Mouse (Mus musculus) testis, adult 2 months (tissue): ENCODE data around the gene Tuba1a. TPM values are rescaled to one million over a fixed set of nuclear protein-coding genes. Genes with fewer than 3 reads are reported as not detected.

ENCODE experiments used
- H3K27ac ChIP-seq: fragments of 200-500 bp; 2 replicates; pipeline ENCODE4 v1.5.1; 2012; ENCODE audit warnings: low read depth, low read length; ENCODE audit not compliant: control insufficient read depth, insufficient read depth
- H3K27me3 ChIP-seq: fragments of 200-500 bp; 2 replicates; pipeline ENCODE4 v1.6.1; 2012; ENCODE audit warnings: mild to moderate bottlenecking, low read length, moderate library complexity; ENCODE audit not compliant: control insufficient read depth, insufficient read depth
- H3K36me3 ChIP-seq: fragments of 200-500 bp; 2 replicates; pipeline ENCODE4 v1.6.1; 2012; ENCODE audit warnings: mild to moderate bottlenecking, low read length; ENCODE audit not compliant: control insufficient read depth, insufficient read depth
- H3K4me1 ChIP-seq: fragments of 200-500 bp; 2 replicates; pipeline ENCODE4 v1.6.1; 2012; ENCODE audit warnings: low read length; ENCODE audit not compliant: control insufficient read depth, insufficient read depth
- H3K4me3 ChIP-seq: fragments of 200-500 bp; 2 replicates; pipeline ENCODE4 v1.5.1; 2012; ENCODE audit warnings: low read depth, mild to moderate bottlenecking, low read length, moderate library complexity, mixed read lengths; ENCODE audit not compliant: control insufficient read depth
- CTCF ChIP-seq: fragments of 200-500 bp; IDR thresholded peaks from 2 replicates; pipeline ENCODE4 v1.5.1; 2012; ENCODE audit warnings: low read depth, mild to moderate bottlenecking, inconsistent platforms, low read length, moderate library complexity; ENCODE audit not compliant: control insufficient read depth, insufficient read depth, insufficient replicate concordance
- POLR2A ChIP-seq: fragments of 200-500 bp; IDR thresholded peaks from 2 replicates; pipeline ENCODE4 v1.6.1; 2012; ENCODE audit warnings: low read depth, mild to moderate bottlenecking, inconsistent platforms, low read length, moderate library complexity; ENCODE audit not compliant: control insufficient read depth
- polyA plus RNA-seq: library from polyadenylated mRNA; depleted of rRNA; stranded (reverse); fragments of >200 nt; gene quantifications from 2 replicates; pipeline ENCODE4 v1.2.3, GENCODE M21; 2012

Gene Tuba1a
- polyA plus RNA-seq, 1 experiment, result 93.1 TPM

GRCm38 (mm10) chr15:98989701-98990430, 36.4 kb upstream of the Tuba1a start:
- no peak overlapping the region for H3K4me3 ChIP-seq
- H3K27ac ChIP-seq, result no peak overlapping the region; the same call in 1 of the 2 replicates
- no peaks in the 10 kb centered on the region for H3K36me3 ChIP-seq
- H3K4me1 ChIP-seq, result peaks cover 31% of the 10 kb centered on the region
- TF ChIP-seq POLR2A (no peak), CTCF (no peak)
- H3K27me3 ChIP-seq, result no peaks in the 10 kb centered on the region

- Histone ChIP-seq H3K4me3 (no peak overlapping the region), H3K27me3 (no peaks in the 10 kb centered on the region), H3K36me3 (no peaks in the 10 kb centered on the region), H3K4me1 (peaks cover 34% of the 10 kb centered on the region), H3K27ac (peak overlapping the region; percentile 80)
- TF ChIP-seq POLR2A (no peak), CTCF (no peak)
These were observed 35.3 kb upstream of the Tuba1a start for GRCm38 (mm10) chr15:98988787-98989186.

GRCm38 (mm10) chr15:98987661-98988181, 34.2 kb upstream of the Tuba1a start:
- no peaks in the 10 kb centered on the region for H3K36me3 ChIP-seq
- TF ChIP-seq CTCF (no peak), POLR2A (no peak)
- H3K27me3 ChIP-seq, result no peaks in the 10 kb centered on the region
- no peak overlapping the region for H3K4me3 ChIP-seq
- peak overlapping the region; percentile 80 for H3K27ac ChIP-seq
- peaks cover 27% of the 10 kb centered on the region for H3K4me1 ChIP-seq

- Histone ChIP-seq H3K4me1 (peaks cover 24% of the 10 kb centered on the region), H3K4me3 (0 out of 2 replicates have a peak overlapping the region, but pooled peaks have one; percentile 25)
- TF ChIP-seq CTCF, result no peak
- no peak for TF ChIP-seq POLR2A
These were observed 33.7 kb upstream of the Tuba1a start for GRCm38 (mm10) chr15:98987077-98987630.

GRCm38 (mm10) chr15:98985982-98986715, 32.6 kb upstream of the Tuba1a start:
- peak overlapping the region; percentile 99 for H3K27ac ChIP-seq

More at GRCm38 (mm10) chr15:98987077-98987630, 33.7 kb upstream of the Tuba1a start:
- Histone ChIP-seq H3K27ac (peak overlapping the region; percentile 80), H3K27me3 (no peaks in the 10 kb centered on the region), H3K36me3 (no peaks in the 10 kb centered on the region)

GRCm38 (mm10) chr15:98985240-98985981, 31.9 kb upstream of the Tuba1a start:
- peaks cover 12% of the 10 kb centered on the region for H3K4me1 ChIP-seq

More at GRCm38 (mm10) chr15:98985982-98986715, 32.6 kb upstream of the Tuba1a start:
- Histone ChIP-seq H3K36me3 (no peaks in the 10 kb centered on the region), H3K4me3 (peak overlapping the region; percentile 90), H3K4me1 (peaks cover 16% of the 10 kb centered on the region), H3K27me3 (no peaks in the 10 kb centered on the region)
- TF ChIP-seq POLR2A, result no peak
- no peak for TF ChIP-seq CTCF

More at GRCm38 (mm10) chr15:98985240-98985981, 31.9 kb upstream of the Tuba1a start:
- Histone ChIP-seq H3K36me3 (no peaks in the 10 kb centered on the region), H3K4me3 (peak overlapping the region; percentile 90), H3K27me3 (no peaks in the 10 kb centered on the region), H3K27ac (peak overlapping the region; percentile 99)
- peak; percentile 84 for TF ChIP-seq POLR2A
- no peak for TF ChIP-seq CTCF
